Mouse (Mus musculus) CH12.LX (cell line): ENCODE measurements at regions not wholly inside any gene's neighbourhood (a gene's known extent, or its start where the extent isn't known, plus 50 kb on each side); places are given as distances from the start of the nearest gene placed in this dataset.

ENCODE experiments used
- CTCF ChIP-seq, 2 experiments: IDR thresholded peaks in 1 of 2; conservative IDR thresholded peaks in 1 of 2; 2 replicates each; pipeline ENCODE4 v1.5.1; 2011 to 2012; ENCODE audit warnings: low read depth in 2 of 2, low read length in 2 of 2, improper control_type of control experiment in 1 of 2, inconsistent platforms in 1 of 2, mild to moderate bottlenecking in 1 of 2, moderate library complexity in 1 of 2
- KAT2A ChIP-seq: IDR thresholded peaks from 2 replicates; pipeline ENCODE4 v1.6.1; 2012; ENCODE audit warnings: low read length, improper control_type of control experiment, inconsistent platforms; ENCODE audit not compliant: insufficient replicate concordance
- MEF2A ChIP-seq: IDR thresholded peaks from 2 replicates; pipeline ENCODE4 v1.6.1; 2014; ENCODE audit warnings: low read depth, mild to moderate bottlenecking, inconsistent platforms, low read length, improper control_type of control experiment, borderline replicate concordance
- MYC ChIP-seq: IDR thresholded peaks from 2 replicates; pipeline ENCODE4 v1.6.1; 2011; ENCODE audit warnings: low read depth, mild to moderate bottlenecking, improper control_type of control experiment, low read length
- NRF1 ChIP-seq: IDR thresholded peaks from 2 replicates; pipeline ENCODE4 v1.6.1; 2014; ENCODE audit warnings: low read depth, mild to moderate bottlenecking, inconsistent platforms, low read length, improper control_type of control experiment, moderate library complexity
- POLR2A ChIP-seq: IDR thresholded peaks from 2 replicates; pipeline ENCODE4 v1.6.1; 2011; ENCODE audit warnings: low read depth, mild to moderate bottlenecking, improper control_type of control experiment, low read length

GRCm38 (mm10) chr9:41735448-41736233 is 388.5 kb downstream of the Sorl1 start:
- TF ChIP-seq KAT2A (no peak), CTCF (conservative IDR thresholded peaks at IDR 0.05 in 1 of 2, IDR thresholded peaks at IDR 0.05 in 1 of 2; ENCODE audit: low read depth in 2 of 2, low read length in 2 of 2) (no peak), POLR2A (no peak), MEF2A (no peak), MYC (no peak), NRF1 (no peak)
